Mouse (Mus musculus) layer of hippocampus, postnatal 36 days (tissue): ENCODE data around the gene Zfand2a. TPM values are rescaled to one million over a fixed set of nuclear protein-coding genes. Genes with fewer than 3 reads are reported as not detected.
A peak's percentile ranks its signal among the peaks of the same experiment; 100 is the strongest.

Experiments used
- DNase-seq, 2 experiments: peaks; one replicate each; pipeline ENCODE4 v3.0.0; 2022
- total RNA-seq, 2 experiments: library from RNA; stranded (reverse); gene quantifications; 2 replicates each; pipeline ENCODE4 v1.2.3; 2021

The Zfand2a gene
- total RNA-seq, 2 experiments from 2014 or later: 62.5 to 66.6 TPM

DNA sequence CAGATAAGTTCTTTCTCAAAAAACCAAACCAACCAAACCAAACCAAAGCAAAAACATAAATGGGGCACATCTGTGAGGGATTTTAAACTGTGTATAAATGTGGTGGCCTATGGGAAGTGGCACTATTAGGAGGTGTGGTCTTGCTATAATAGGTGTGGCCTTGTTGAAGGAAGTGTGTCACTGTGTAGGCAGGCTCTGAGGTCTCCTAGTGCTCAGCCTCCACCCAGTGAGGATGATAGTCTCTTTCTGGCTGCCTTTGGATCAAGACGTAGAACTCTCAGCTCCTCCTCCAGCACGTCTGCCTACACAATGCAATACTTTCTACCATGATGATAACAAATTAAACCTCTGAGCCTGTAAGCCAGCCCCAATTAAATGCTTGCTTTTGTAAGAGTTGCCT, 18.0 kb downstream of the Zfand2a start:
- no peak for DNase-seq

DNA sequence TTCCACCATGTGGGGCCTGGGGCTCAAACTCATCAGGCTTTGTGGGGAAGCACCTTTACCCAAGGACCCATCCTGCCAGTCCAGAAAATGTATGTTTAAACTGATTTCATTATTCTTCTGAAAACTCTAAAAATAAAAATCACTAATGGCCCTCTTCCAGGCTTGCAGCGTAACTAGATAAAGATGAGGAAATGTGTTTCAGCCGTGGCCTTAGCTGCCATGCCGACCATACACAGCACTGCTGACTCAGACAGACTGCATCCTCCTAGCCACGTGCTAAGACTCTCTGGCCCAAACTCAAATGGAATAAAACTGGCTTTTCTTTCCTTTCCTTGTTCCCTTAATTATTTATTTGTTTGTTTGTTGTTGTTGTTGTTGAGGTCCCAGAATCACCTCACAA, 19.5 kb downstream of the Zfand2a start:
- no peak for DNase-seq

DNA sequence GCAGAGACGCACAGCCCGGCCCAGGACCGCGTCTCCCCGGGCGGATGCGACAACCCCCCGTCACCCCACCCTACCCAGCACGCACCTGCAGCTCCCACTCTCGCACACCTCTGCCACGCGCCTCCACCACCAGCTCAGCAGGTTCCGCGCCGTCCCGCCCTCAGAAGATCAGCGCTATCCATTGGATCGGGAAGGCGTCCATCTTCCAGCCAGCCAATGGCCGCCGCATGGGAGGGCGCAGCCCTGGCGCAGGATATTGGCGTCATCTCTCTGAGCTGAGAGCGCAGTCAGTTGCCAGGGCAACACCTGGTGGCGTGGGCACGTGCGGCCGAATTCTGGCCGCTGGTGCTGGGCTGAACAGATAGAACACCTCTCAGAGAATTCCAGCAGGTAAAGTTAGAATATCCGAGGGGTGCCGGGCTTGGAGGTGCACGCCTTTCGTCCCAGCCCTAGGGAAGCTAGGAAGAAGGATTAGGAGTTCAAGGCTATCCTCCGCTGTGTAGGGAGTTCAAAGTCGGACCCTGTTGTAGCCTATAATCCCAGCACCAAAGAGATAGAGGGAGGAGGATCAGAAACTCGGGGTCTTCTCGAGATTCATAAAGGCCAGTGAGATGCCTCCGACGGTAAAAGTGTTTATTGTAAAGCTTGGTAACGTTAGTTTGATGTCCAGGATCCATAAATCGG, 23.8 kb downstream of the Zfand2a start, which contains the start of gene 3110082I17Rik:
TSS of gene 3110082I17Rik (minus strand) at position 144 of the 684 bp plus-strand sequence.
- DNase-seq: peak; percentile 97 to 98

DNA sequence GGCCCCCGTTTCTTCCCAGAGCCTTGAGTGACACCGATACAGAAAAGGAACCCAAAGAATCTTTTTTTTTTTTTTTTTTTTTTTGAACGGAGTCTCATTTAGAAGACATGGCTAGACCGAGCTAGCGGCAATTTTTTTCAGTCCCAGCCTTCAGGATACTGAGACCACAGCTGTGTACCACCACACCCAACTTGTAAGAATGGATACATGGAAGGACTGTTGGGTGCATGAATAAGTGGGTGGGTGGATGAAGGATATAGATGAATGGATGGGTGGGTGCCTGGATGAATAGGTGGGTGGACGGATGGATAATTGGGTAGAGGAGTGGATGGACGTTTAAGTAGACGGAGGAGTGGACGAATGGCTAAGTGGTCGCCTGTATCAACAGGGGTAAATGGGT, 24.4 kb downstream of the Zfand2a start:
- DNase-seq: no peak

GRCm38 (mm10) chr5:139457241-139457640, 27.1 kb downstream of the Zfand2a start:
- no peak for DNase-seq

DNA sequence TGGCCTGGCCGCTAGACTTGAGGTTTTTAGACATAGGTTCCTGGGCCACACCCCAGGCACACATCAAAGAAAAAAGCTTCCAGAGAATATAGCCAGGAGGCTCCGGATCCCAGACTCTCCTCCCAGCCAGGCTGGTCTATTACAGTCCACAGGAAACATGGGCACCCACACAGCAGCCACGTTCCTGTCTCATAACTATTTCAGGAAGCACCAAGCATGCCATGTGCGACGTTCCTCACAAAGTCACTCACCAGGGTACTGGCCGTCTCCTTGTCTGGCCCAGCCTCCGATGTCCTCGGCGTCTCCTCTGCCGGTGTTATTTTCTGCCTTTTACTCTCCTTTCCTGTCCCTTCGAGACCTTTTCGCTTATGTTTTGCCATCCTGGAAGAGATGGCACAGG, 29.2 kb downstream of the Zfand2a start:
- no peak for DNase-seq

DNA sequence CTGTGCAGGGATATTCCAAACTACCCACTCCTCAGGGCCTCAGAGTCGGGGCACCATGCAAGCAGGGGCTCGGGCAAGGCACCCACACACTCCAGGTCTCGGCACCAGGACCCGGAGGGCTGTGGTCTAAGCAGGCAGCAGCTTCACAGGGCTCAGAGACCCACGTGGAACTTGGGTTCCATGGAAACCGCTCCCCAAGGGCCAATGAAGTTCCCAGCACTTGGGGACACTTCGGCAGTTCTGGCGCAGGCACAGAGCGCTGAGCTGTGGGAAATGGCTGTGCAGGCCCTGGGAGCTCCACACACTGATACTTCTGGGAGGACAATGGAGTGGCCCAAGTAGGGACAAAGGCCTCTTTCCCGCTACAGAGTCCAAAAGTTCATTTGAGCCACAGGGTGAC, 31.3 kb downstream of the Zfand2a start:
- DNase-seq: no peak

GRCm38 (mm10) chr5:139449926-139450325, 34.4 kb downstream of the Zfand2a start:
- no peak for DNase-seq

DNA sequence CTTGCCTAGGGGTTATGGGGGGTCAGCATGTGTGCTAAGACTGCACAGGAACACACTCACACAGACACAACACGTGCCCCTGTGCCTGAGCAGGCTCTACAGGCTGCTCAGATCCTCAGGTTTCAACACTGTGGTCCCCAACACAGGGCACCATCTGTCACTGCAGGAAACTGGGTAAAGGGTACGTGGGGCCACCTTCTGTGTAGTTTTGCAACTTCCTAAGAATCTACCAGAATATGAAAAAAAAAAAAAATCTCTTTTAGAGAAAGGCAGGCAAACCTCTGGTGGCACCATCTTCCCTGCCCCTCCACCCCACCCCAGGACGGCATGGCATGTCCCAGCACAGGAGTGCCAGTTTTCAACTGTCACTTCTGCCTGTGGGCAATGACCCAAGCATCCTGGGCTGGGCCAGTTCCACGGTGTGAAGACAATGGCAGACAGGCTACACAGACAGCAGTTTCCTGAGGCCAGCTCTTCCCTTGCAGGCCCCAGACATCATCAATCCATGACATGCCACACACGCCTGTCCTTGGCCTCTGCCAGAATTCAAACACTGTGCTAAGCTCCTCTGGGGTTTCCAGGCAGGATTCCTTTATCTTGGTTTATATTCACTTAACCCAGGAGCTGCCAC, 35.1 kb downstream of the Zfand2a start:
- no peak for DNase-seq

GRCm38 (mm10) chr5:139448025-139448424, 36.3 kb downstream of the Zfand2a start:
- no peak for DNase-seq

DNA sequence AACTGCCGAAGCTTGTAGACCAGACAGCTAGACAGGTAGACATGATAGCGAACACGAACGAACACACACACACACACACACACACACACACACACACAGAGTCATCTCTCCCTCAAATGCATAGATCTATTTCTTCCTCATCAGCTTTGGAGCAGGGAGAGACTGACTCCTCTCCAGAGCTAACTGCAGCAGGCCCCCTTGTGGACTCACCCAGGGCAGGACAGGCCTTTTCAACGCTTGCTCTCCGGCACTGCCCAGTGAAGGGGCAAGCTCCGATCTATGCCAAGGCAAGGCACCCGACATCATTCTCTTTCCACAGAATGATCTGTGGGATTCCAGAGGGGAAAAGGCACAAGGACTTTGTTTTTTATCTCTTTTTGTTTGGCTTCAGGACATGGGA, 39.1 kb downstream of the Zfand2a start:
- no peak for DNase-seq

- no peak for DNase-seq
These were observed 41.4 kb downstream of the Zfand2a start for GRCm38 (mm10) chr5:139442962-139443361.

- no peak for DNase-seq
These were observed 41.9 kb downstream of the Zfand2a start for GRCm38 (mm10) chr5:139442428-139442827.

DNA sequence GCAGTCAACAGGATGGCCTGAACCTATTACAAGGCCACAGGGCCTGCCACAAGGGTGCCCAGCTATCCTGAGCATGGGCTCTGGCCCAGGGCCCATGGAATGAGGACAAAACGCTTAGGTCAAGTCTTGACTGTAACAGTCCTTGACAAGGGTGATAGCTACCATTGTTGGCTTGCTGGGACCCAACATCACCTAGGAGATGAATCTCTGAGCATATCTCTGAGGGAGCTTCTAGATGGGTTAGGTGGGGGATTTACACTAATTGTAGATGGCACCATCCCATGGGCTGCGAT, 42.7 kb downstream of the Zfand2a start:
- DNase-seq: no peak

- DNase-seq: no peak
These were observed 43.2 kb downstream of the Zfand2a start for GRCm38 (mm10) chr5:139440926-139441725.

- DNase-seq: no peak
These were observed 43.9 kb downstream of the Zfand2a start for GRCm38 (mm10) chr5:139440451-139440850.

- DNase-seq: no peak
These were observed 45.9 kb downstream of the Zfand2a start for GRCm38 (mm10) chr5:139438440-139438839.

DNA sequence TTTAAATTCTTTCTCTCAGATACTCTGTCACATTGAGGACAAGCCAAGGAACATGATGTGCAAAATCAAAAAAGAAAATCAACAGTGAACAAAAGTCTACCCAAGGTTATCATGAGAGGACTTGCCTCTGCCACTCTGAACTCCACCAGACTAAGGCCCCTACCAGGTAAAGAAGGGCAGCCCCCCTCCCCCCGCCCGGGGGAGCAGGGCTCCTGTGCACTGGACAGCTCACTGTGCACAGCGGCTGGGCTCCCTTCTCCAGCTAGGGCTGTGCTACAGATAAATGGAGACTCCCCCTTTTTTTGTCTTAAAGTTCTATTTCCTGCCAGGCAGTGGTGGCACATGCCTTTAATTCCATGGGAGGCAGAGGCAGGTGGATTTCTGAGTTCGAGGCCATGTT, 46.6 kb downstream of the Zfand2a start:
- no peak for DNase-seq

- peak; percentile 72 to 82 for DNase-seq
These were observed 49.4 kb downstream of the Zfand2a start for GRCm38 (mm10) chr5:139434940-139435339.

DNA sequence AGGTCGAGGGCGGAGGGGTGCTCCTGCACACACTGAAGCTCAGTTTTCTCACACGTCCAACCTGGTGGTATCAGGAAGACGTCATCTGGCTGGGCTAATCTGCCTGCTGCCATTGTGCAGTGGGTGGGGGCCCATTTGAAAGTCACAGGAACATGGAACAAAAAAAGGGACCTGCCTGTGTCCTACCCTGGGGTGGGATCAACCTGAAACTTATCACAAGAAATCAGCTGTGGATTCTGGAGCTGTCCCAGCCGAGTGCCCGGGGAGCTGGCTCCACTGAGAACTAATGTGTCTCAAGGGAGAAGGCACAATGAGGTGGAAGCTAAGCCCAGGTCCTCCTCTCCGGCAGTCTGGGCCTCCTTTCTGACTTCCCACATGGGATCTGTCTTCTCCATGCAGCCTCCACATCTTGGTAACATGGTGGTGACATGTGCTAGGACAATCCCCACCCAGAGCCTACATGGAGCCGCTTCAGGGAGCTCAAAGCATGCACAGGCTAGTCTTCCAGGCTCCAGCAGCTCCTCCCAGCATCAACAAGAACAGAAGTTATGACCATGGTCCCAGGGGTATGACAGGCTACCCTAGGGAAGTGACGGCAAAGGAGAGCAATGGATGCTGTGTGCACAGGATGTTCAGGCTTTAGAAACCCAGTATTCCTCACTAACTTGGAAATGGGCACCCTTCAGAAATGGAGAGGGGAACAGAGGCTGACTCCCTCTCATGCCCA, 50.3 kb downstream of the Zfand2a start:
- DNase-seq: no peak

GRCm38 (mm10) chr5:139432747-139433508, 51.4 kb downstream of the Zfand2a start:
- DNase-seq: no peak

GRCm38 (mm10) chr5:139432333-139432732, 52.0 kb downstream of the Zfand2a start:
- no peak for DNase-seq
